Mouse (Mus musculus): ENCODE results near the gene Capn1. TPM values are rescaled to one million over a fixed set of nuclear protein-coding genes. Genes with fewer than 3 reads are reported as not detected.

Capn1 gene
- total and polyA plus RNA-seq, 3 experiments: 42.5 to 75.2 TPM; not detected in 1

DNA sequence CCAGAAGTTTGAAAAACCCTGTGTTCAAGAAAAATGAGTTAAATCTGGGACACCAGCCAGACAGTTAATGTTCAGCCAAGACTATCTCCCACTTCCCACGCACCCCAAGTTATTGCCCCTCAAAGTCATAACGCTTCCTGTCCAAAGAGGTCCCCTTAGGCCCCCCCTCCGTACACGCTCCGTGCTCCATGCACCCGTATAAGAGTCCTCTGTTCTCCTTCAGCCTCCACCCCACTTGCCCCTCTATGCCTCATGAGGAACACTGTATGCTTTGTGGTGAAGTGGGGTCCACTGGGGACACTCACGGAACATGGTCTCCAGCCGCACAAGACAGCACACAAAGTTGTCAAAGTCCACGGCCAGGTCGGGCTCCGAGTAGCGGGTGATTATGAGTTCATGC, 25.7 kb downstream of the Capn1 start:
- Histone ChIP-seq H3K79me2 (ENCODE audit: control insufficient read depth, insufficient read depth, low read length, poor library complexity) (no peaks in the 10 kb centered on the region), H3K36me3 (ENCODE audit: control insufficient read depth in 1 of 2, insufficient read depth in 2 of 2, low read length in 2 of 2) (peaks cover 0 to 8% of the 10 kb centered on the region in 2 experiments; a peak in 3 of 4 replicates), H3K4me1 (ENCODE audit: control insufficient read depth in 1 of 2, insufficient read depth in 2 of 2, low read length in 2 of 2) (peaks cover 3 to 15% of the 10 kb centered on the region in 2 experiments), H3K4me3 (ENCODE audit: control insufficient read depth in 1 of 2, insufficient read depth in 1 of 2, low read depth in 2 of 2, low read length in 2 of 2) (no peak overlapping the region), H3K9me3 (replicated peaks; ENCODE audit: insufficient read depth, low read length) (no peaks in the 10 kb centered on the region), H3K27ac (ENCODE audit: control insufficient read depth, low read depth, low read length) (no peak overlapping the region), H3K27me3 (ENCODE audit: control insufficient read depth in 1 of 2, insufficient read depth in 2 of 2, low read length in 2 of 2) (no peaks in the 10 kb centered on the region), H3K9ac (ENCODE audit: control insufficient read depth, low read depth, low read length, poor library complexity, severe bottlenecking) (no peak overlapping the region)
- TF ChIP-seq MEF2A (IDR thresholded peaks at IDR 0.05; ENCODE audit: extremely low read depth, insufficient replicate concordance, low read depth, low read length, poor library complexity, severe bottlenecking) (no peak), MYC (IDR thresholded peaks at IDR 0.05; ENCODE audit: low read depth, low read length) (no peak)
- DNase-seq (ENCODE audit: low read depth, low spot score): no peak

DNA sequence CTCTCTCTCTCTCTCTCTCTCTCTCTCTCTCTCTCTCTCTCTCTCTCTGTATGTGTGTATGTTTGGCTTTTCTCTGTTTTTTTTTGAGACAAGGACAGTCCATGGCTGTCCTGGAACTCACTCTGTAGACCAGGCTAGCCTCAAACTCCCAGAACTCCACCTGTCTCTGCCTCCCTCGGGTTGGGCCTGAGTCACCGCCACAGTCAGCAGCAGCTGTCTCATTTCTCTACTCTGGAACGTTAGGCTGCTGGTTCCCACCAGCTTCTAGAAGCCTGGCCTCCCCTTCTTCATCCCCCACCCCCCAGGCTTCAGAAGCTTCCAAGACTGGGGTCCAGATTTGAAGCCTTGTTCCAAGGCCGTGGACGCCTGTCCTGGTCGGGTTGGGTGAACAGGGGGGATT, 26.1 kb downstream of the Capn1 start:
- H3K4me3 ChIP-seq (ENCODE audit: control insufficient read depth in 1 of 2, insufficient read depth in 1 of 2, low read depth in 2 of 2, low read length in 2 of 2): no peak overlapping the region
- no peaks in the 10 kb centered on the region for H3K79me2 ChIP-seq (ENCODE audit: control insufficient read depth, insufficient read depth, low read length, poor library complexity)
- no peak for DNase-seq (ENCODE audit: low read depth, low spot score)
- H3K9me3 ChIP-seq (replicated peaks; ENCODE audit: insufficient read depth, low read length): no peaks in the 10 kb centered on the region
- no peak overlapping the region for H3K9ac ChIP-seq (ENCODE audit: control insufficient read depth, low read depth, low read length, poor library complexity, severe bottlenecking)
- H3K27ac ChIP-seq (ENCODE audit: control insufficient read depth, low read depth, low read length): no peak overlapping the region
- no peak for TF ChIP-seq MAZ (IDR thresholded peaks at IDR 0.05; ENCODE audit: low read depth, low read length)
- TF ChIP-seq SIN3A (IDR thresholded peaks at IDR 0.05; ENCODE audit: low read length): no peak
- TF ChIP-seq GATA1 (IDR thresholded peaks at IDR 0.05; ENCODE audit: low read depth, low read length): no peak
- TF ChIP-seq NRF1 (IDR thresholded peaks at IDR 0.05; ENCODE audit: insufficient read depth, low read depth, low read length, poor library complexity, severe bottlenecking): no peak
- TF ChIP-seq JUND (IDR thresholded peaks at IDR 0.05; ENCODE audit: low read depth, low read length): no peak
- TF ChIP-seq ZC3H11A (IDR thresholded peaks at IDR 0.05; ENCODE audit: low read depth, low read length): no peak
- TF ChIP-seq ZNF384 (IDR thresholded peaks at IDR 0.05; ENCODE audit: low read depth, low read length): no peak
- no peak for TF ChIP-seq TAL1 (IDR thresholded peaks at IDR 0.05; ENCODE audit: low read length)
- TF ChIP-seq USF2 (IDR thresholded peaks at IDR 0.05; ENCODE audit: borderline replicate concordance in 1 of 2, insufficient read depth in 1 of 2, low read depth in 1 of 2, low read length in 2 of 2): no peak
- TF ChIP-seq MEF2A (IDR thresholded peaks at IDR 0.05; ENCODE audit: extremely low read depth, insufficient replicate concordance, low read depth, low read length, poor library complexity, severe bottlenecking): no peak
- TF ChIP-seq RAD21 (IDR thresholded peaks at IDR 0.05; ENCODE audit: low read depth, low read length): no peak
- TF ChIP-seq MAFK (IDR thresholded peaks at IDR 0.05; ENCODE audit: borderline replicate concordance, low read depth, low read length): no peak
- no peak for TF ChIP-seq CHD1 (IDR thresholded peaks at IDR 0.05; ENCODE audit: low read depth, low read length)
- TF ChIP-seq EP300 (IDR thresholded peaks at IDR 0.05; ENCODE audit: low read depth in 1 of 2, low read length in 2 of 2): no peak
- no peak for TF ChIP-seq ETS1 (IDR thresholded peaks at IDR 0.05; ENCODE audit: low read depth, low read length)
- TF ChIP-seq ZMIZ1 (IDR thresholded peaks at IDR 0.05; ENCODE audit: low read depth, low read length): no peak
- TF ChIP-seq CTCF (IDR thresholded peaks at IDR 0.05 in 2 of 3, conservative IDR thresholded peaks at IDR 0.05 in 1 of 3; ENCODE audit: control insufficient read depth in 1 of 3, insufficient read depth in 1 of 3, low read depth in 2 of 3, low read length in 3 of 3, poor library complexity in 1 of 3, severe bottlenecking in 1 of 3): no peak
- TF ChIP-seq BHLHE40 (IDR thresholded peaks at IDR 0.05; ENCODE audit: borderline replicate concordance, low read depth, low read length): no peak
- TF ChIP-seq POLR2AphosphoS2 (IDR thresholded peaks at IDR 0.05; ENCODE audit: low read length): no peak
- peaks cover 0 to 8% of the 10 kb centered on the region in 2 experiments; a peak in 3 of 4 replicates for H3K36me3 ChIP-seq (ENCODE audit: control insufficient read depth in 1 of 2, insufficient read depth in 2 of 2, low read length in 2 of 2)
- H3K27me3 ChIP-seq (ENCODE audit: control insufficient read depth in 1 of 2, insufficient read depth in 2 of 2, low read length in 2 of 2): no peaks in the 10 kb centered on the region
- peaks cover 3 to 15% of the 10 kb centered on the region in 2 experiments for H3K4me1 ChIP-seq (ENCODE audit: control insufficient read depth in 1 of 2, insufficient read depth in 2 of 2, low read length in 2 of 2)

Measured in MEL (cell line).